Mouse (Mus musculus) urinary bladder, postnatal 4 days (tissue): ENCODE measurements around the gene Nxph4.

Source experiments
- DNase-seq, 2 experiments: peaks; one replicate each; pipeline ENCODE4 v3.0.0; 2021 to 2022; ENCODE audit warnings: low spot score in 2 of 2

Gene Nxph4

DNA sequence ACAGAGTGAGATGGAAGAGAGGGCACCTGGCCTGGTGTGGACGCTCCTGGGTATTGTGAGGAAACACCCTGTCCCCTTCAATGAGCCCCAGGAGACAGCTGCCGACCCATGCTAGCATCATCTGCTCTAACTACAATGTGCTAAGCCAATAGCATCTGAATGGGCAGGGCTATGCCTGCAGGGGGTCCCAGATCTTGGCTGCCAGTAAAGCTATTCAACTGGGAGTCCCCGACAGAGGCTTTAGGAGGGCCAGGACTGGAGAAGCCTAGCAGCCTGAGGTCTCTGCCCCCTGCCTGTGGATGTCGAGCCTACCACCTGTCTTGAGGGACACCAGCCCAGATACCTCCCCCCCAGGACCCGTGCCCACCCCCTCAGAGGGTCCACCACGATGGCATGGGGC lies 8.4 kb upstream of the Nxph4 start:
- no peak for DNase-seq

DNA sequence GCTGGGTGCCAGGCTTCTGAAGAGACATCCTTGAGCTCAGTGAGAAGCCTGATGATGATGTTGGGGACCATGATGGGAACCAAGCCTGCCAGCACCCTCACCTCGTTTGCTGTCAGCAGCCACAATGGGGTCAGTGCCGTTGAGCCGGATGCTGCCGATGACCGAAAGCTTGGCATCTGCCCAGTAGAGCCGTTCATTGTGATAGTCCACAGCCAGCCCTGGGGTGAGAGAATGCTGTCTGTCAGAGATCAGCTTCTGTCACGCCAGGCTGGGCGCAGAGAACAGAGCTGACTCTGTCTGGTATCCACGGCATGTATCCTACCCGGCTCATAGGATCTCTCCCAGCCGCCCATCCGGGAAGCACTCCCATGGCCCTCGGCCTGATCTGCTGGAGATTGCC lies 7.7 kb upstream of the Nxph4 start:
- no peak for DNase-seq

DNA sequence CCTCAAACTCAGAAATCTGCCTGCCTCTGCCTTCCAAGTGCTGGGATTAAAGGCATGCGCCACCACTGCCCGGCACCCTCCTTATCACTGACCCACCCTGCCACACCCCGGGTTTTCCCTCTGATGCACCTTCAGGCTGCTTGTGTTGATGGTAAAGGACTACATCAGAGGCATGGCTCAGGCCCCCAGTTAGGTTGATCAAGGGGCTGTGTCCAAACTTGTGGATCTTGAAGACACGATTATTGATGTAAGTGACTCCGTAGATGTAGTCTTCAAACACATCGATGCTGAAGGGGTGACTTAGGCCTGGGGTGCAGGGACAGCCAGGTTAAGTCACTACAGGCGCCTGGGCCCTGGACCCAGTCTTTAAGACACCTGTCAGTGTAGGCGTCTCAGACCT lies 7.2 kb upstream of the Nxph4 start:
- DNase-seq = no peak

DNA sequence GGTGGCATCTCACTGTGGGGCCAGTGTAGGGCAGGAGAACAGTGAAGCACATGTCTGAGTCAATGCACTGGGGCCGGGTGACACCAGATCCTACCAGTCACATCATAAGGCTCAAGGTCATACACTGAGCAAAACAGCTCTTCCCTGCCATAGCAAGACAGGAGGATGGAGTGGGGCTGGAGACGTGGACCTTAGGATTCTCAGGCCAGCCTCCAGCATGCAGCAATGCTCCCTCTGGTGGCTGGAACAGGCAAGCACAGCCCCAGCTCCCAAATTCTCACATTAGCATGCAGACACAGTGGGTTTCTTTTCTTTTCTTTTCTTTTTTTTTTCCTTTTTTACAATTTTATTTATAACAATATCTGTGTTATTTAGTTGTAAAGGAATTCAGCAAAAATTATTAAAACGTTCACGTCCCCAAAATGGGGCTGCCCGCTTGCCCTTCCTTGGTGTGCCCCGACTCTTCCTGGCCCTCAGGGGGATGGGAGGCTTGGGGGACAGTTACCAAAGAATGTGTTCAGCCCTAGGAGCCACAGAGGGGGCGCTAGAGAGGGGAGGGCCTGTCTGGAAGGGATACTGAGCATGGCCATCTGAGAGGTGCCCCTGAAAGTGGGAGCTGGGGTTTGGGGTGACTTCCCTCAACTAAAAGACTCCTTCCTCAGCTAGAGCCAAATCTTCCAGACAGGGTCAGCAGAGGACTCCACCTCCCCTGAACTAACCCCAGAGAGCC lies 3.7 kb upstream of the Nxph4 start:
- DNase-seq = peak; percentile 75 to 84

DNA sequence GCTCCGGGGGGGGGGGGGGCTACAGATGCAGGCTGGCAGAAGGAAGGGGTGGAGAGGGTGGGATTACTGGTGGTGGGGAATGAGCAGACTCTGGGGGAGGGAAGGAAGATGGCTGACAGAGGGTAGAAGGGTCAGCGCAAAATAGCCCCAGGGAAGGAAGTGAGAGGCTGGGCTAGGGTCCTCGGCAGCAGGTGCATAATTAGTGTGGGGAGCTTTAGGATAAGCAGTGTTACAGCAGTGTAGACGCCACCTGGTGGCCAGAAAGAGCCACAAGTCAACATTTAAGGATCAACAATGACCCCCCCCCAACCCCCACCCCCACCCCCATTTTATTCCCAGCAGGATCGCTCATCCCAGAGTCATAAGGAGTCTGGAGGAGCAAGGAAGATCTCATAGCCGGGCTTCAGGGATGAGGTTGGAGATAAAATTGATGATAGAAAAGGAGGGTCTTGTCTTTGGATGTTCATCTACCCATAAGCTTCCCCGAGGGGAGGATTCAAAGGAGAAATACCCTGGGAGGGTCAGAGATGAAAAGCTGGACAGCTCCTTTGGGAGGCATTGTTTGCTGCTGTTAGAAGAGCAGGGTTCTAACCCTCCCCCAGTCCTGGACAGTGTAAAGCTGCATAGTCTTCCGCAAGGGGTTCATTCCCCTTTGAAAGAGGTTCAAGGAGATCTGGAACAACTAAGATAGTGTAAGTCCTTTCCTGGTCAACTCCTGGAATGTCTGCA lies 2.4 kb upstream of the Nxph4 start:
- no peak for DNase-seq

DNA sequence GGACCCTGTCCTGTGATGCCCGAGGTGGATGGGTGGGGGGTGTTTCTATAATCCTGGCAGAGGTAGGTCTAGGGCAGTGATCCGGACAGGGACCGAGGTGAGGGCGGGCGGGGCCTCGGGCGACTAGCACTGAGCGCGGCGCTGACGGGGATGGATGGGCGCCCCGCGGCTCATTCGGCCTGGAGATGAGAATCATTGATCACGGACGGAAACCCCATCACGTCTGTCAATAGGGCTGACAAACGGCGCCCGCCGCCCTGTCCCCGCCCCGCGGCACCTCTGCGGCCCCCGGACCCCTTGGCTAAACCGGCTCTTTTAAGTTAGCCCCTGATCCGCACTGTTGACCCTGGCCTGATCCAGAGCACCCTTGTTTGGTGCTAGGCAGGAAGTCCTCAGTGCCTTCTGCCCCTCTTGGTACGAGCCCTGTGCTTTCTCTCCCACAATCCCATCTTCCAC lies 598 bp upstream of the Nxph4 start:
- no peak for DNase-seq

DNA sequence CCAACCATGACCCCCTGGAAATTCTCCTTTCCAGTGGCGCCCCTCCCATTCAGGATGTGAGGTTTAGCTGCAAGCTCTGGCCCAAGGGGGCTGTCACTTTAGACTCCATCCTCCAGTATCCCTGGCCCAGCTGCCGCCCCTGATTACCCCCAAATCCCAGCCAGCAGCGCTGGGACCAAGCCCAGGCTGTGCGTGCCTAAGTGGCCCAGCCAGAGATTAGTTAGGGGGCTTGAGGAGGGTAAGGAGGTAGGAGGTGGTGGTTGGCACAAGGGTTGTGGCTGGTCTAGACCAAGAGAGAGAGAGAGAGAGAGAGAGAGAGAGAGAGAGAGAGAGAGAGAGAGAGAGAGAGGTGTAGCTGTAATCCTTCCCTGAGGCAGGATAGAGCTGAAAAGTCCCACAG lies 2.8 kb downstream of the Nxph4 start:
- DNase-seq = no peak

DNA sequence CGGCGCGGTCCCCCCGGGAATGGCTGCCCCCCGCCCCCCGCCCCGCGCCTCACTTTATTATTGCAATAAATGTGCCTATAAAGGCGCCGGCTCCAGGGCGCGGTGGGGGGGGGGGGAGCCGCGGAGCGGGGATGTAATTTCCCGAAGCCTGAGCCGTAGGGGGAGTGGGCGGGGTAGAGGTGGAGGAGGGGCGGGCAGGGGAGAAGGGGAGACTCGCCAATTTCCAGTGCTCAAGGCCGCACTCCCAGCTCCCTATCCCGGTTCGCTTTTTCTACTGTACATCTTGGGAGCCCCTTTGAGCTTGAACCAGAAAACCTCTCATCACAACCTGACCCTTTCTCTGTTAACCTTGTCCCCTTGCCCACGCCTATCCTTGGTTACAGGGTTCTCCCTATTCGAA lies 3.4 kb downstream of the Nxph4 start:
- DNase-seq = no peak

DNA sequence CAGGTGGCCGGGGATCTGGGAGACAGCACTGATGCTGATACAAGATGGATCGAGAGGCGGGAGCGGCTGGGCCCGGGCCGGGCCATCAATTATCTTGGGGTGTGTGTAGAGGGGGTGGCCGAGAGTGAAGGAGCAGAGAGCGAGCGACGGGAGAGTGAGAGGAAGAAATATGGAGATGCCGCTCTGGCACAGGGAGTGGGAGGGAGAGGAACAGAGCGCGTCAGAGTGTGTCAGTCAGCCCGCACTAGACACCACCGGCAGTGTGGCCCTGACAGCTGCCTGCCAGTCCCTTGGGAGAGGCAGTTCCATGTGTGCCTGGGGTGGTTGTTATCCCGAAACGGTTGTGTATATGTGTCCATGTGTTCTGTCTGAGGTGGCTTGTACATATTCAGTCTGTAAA lies 6.9 kb downstream of the Nxph4 start:
- DNase-seq = no peak

DNA sequence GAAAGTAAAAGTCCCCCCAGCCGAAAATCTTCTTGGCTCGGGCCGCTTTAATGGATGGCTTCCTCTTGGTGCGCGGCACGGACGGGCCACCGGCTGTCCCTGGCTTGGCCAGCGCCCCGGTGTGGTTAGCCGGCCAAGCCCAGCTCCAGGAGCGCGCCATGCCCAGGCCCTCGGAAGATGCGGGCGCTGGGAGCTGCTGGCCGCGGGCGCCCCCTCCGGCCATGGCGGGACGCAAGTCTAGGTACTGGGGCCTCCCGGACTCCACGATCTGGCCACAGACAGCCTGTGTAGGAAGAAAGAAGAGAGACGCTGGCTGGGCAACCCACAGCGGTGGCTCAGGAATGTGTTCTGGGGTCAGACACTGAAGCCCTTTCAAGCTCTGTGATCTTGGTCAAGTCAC lies 7.7 kb downstream of the Nxph4 start:
- peak in 1 of 2 experiments; percentile 46 for DNase-seq

DNA sequence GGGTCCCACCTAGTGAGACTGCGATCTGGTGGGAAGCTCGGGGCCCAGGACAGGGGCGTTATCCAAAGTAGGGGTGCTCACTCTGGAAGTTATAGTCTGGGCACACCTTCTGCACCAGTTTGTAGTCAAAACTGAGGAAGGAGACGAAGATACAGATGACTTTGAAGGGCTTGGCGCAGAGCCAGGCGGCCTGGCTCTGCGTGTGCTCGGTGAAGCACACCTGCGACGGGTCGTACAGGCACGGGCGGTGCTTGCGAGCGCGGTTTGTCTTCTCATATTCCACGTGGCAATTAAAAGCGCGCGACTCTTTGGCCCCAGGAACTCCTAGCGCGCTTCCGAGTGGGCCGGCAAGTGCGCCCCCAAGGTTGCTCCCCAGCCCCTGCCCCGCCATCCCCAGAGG lies 8.3 kb downstream of the Nxph4 start:
- DNase-seq = no peak

DNA sequence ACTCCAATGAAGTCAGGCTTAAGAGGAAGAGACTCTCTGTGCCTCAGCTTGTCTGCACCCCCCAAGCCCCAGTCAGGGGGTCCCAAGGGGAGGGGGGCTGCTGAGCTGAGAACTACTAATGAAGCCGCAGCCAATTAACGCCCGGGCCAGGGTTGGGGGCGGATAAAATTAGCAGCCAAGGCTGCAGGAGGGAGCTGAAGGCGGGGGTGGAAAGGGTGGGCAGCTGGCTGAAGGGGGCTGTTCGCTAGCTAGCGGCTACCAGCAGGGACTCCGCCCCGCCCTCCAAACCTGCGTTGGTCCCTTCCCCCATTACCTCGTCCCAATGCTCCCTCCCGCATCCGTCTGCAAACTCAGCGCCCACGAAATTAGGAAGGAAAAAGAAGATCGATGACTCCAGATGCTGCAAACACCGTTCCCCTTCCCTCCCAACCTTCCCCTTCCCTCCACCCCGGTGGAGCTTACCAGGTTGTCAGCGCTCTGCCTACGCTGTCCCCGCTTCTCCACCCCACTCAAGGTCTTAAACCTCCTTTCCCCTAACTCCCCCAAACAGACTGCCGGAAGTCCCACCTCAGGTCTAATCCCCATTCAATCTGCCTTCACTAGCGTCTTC lies 9.6 kb downstream of the Nxph4 start:
- DNase-seq = no peak

DNA sequence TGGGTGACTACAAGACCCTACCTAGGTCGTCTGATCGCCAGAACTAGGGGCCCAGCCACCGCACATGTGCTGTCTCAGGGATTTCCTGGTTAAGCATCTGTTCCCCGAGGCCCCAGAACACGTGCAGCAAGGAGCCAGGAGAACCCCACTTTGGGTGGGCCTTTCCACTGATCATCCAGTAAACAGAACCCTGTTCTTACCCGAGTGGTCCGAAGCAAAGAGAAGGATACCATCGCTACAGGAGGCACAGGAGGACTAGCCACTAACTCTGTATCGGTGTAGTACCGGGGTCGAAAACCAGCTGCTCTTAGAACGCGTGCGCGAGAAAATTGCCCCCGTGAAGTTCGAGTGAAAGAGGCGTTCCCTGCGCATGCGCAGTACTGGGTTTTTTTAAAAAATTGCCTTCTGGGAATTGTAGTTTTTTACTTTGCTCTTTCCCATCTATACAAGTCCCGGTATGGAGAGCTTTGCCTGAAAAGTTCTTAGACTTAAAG lies 12.2 kb downstream of the Nxph4 start, which contains the start of gene Shmt2:
TSS of gene Shmt2 (minus strand) at position 357 of the 494 bp plus-strand sequence.
- DNase-seq = peak; percentile 73 to 80

DNA sequence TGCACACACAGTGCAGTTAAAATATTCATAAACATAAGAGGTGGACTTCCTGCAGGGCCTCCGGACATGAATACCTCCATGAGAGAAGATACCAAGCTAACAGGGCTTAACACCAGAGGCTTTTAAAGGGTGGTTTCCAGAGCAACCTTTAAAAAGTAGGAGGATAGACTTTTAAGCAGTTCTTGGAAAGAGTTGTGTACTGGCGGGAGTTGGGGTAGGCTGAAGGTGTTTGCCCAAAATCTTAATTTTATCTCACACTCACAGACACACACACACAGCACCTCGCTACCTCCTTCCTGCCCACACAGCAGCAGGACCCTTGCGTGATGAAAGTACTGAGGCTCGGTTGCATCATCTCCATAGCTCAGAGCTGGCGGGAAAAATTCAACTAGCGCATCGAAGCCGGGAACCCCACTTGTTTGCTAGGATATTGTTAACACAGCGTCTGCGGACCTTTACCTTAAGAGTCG lies 12.7 kb downstream of the Nxph4 start:
- DNase-seq = no peak

DNA sequence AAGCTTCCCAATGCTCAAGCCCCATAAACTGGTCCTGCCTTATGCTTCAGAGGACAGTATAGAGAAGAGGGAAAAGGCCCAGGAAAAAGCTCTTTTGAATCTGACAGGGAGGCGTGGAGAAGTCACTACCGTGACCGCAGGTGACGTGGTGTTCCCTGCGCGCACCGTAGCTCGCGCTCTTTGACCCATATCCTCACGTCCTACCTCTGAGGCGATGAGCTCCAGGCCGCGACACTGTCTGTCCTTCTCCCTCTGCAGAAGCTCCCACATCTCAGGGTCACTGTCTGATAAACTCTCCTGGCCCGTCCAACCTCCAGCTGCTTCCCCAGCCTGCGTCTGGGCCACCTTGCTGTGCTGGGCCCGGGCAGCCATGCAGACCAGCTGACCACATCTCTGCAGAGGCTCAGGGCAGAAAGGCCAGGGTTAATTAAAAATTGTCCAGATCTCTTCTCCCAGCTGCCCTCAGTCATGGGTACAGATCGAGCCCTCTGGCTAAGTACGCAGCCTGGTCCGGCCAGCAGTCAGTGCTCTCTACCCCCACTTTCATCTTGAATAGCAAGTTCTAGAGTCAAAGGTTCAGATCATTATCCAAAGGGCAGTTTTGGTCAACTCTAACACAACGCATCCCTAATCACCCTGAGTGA lies 13.5 kb downstream of the Nxph4 start:
- DNase-seq = no peak

DNA sequence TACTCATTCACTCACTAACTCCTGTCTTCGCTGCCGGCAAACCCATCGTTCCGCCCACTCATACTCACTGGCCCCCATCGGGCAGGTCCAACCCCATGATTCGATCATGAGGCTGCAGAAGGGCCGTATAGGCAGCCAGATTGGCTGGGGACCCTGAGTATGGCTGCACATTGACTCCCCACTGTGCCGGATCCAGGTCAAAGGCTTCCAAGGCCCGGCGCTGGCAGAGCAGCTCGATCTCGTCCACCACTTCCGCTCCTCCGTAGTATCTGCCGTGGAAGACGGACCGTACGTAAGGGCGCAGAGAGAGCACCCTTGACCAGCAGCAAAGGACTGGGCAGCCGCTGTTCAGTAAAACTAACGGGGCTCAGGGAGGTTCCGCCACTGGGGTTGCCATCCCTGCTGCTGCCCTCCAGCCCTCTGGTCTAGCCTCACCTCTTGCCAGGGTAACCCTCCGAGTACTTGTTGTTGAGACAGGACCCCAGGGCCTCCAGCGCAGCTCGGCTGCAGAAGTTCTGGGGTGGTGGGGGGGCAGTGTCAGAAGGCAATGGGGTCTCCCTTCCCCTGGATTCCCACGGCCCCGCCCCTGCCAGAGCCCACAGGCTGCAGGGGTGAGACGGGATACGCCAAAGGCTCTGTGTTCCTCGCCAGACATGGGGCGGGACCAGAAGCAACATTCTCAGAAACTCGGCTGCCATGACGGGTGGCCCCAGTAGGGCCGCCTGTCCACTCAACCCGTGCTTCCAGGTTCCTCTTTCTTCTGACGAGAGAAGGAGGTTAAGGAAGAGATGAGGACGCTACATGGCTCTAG lies 14.3 kb downstream of the Nxph4 start:
- DNase-seq = no peak

DNA sequence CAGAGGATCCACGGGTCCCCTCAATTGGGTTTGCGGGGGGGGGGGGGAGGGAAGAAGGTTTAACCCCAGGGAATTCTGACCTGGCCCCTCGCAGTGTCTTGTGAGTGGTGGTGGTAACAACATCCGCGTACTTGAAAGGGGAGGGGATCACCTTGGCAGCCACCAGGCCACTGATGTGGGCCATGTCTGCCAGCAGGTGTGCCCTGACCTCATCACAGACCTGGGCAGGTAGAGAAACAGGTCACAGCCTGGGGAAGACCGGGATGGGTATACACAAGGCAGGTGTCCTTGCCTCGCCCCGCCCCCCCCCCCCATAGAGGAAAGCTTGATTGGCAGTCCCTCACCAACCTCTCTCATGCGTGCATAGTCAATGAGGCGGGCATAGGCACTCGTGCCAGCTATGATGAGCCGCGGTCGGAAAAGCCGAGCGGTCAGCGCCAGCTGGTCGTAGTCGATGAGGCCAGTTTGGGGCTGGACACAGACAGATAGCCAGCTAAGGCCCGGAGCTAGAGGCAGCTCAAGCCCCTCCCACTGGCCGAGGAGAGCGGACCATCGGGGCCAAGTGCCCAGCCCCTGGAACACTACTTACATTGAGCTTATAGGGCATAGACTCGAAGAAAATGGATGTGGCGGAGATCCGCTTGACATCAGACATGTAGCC lies 15.2 kb downstream of the Nxph4 start:
- no peak for DNase-seq

DNA sequence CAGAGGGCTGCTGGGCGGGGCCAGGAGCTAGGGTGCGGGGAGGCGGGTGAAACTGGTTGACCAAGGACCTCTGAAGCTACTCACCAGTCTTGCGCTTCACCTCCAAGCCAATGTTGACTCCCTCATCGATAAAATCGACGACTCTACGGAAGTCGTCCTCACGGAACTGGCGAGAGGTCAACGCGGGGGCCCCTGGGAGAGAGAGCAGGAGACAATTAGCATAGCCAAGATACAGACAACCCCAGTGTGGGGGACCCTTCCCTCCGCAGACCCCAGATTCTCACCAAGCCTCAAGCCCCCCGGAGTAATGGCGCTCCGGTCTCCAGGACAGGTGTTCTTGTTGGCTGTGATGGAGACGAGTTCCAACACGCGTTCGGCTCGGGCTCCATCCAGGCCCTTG lies 16.4 kb downstream of the Nxph4 start:
- DNase-seq = no peak

DNA sequence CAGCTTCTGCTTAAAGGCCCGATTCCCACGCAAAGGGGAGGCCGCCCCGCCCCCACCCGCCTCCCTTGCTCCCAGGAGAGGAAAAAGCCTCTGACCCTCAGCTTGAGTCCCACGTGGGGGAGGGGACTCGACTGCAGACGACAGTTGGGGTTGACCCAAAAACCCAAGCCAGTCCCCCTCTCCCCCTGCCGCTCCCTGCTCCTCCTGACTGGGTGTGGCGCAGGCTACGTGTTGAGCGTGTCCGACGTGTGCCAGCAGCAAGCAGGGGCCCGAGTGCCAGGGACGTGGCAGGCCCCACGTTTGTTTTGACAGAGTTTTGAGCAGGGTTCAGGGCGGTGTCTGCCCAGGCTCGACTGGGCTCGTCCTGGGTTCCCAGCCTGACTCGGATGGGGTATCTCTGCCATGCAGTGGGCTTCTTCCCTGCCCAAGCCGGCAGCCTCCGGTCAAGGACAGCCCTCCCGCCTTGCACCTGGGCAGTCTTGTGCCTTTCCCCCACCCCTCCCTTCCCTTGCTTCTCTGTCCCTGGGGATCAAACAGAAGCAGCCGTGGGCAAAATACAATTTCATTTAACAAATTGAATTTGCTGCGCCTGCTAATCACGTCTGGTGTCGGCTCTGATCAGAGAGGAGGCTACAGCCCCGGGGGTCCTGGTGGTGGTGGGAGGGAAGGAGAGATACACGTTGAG lies 17.6 kb downstream of the Nxph4 start:
- peak in 1 of 2 experiments; percentile 28 for DNase-seq

DNA sequence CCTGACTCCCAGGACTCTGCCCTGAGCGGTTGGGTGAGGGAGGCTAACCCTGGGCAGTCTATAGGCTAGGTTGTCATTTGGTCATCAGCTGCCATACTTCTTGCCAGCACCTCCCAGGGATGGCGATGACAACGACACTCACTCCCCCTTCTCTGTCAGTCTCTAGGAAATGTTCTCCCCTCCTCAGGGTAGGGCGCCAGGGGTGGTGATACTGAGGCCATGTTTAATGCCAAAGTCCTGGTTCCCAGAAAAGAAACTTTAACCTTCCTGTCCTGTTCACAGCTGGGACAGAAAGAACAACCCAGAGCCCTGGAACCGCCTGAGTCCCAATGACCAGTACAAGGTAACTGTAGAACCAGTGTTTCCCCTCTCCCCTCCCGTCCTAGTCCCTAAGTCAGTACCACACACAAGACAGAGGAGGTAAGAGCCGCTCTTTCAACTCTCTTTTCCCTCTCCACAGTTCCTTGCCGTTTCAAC lies 18.3 kb downstream of the Nxph4 start:
- no peak for DNase-seq
